Mouse (Mus musculus): ENCODE results near the gene Tmx2.

The Tmx2 gene

DNA sequence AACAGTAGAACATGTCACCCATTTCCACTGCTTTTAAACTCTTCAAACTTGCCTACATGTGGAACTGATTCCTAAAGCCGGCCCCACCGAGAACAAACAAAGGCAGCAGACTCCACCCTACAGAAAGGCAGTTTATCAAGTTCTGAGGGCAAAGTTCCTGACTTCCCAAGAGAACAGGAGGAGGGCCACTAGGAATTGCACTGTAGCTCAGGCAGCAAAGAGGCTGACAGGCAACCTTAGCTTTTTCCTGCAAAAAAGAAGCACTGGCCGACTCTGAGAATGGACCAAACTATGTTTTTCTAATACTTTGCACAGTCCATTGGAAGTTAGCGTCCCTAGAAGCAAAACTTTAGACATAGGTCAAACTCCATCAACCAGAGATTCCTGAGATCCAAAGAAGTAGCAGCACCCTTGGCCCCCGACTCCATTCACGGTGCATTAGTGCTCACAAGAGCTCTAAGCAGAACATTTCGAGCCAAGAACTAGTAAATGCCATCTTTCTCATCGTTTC lies 42.7 kb downstream of the Tmx2 start:
- Histone ChIP-seq H3K36me3 (ENCODE audit: control insufficient read depth, insufficient read depth, low read length, poor library complexity, severe bottlenecking) (no peaks in the 10 kb centered on the region), H3K27me3 (ENCODE audit: control insufficient read depth, insufficient read depth, low read length, poor library complexity, severe bottlenecking) (no peaks in the 10 kb centered on the region)
- DNase-seq (ENCODE audit: low read depth, low spot score) = no peak

DNA sequence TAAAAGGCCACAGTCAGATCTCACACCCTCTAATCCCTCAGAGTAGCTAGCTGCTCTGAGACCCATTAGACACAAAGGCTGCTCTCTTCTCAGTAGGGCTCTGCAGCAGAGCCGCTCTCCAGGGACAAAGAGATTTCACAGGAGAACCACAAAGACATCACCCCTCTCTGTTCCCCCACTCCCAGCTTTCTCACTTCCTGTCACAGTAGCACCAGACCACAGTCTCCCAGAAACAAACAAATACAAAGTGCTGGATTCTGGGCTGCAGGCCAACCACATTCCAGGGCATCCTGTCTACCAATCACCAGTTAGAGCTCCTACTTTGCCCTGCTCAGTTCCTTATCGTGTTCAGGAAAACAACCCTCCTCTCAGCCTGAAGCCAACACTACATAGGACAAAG lies 43.3 kb downstream of the Tmx2 start:
- no peak for DNase-seq (ENCODE audit: low read depth, low spot score)
- Histone ChIP-seq H3K36me3 (ENCODE audit: control insufficient read depth, insufficient read depth, low read length, poor library complexity, severe bottlenecking) (no peaks in the 10 kb centered on the region), H3K27me3 (ENCODE audit: control insufficient read depth, insufficient read depth, low read length, poor library complexity, severe bottlenecking) (no peaks in the 10 kb centered on the region)

- H3K27me3 ChIP-seq (ENCODE audit: control insufficient read depth, insufficient read depth, low read length, poor library complexity, severe bottlenecking) = no peaks in the 10 kb centered on the region
- DNase-seq (ENCODE audit: low read depth, low spot score) = no peak
Observed at GRCm38 (mm10) chr2:84634934-84635482, 43.9 kb downstream of the Tmx2 start.

DNA sequence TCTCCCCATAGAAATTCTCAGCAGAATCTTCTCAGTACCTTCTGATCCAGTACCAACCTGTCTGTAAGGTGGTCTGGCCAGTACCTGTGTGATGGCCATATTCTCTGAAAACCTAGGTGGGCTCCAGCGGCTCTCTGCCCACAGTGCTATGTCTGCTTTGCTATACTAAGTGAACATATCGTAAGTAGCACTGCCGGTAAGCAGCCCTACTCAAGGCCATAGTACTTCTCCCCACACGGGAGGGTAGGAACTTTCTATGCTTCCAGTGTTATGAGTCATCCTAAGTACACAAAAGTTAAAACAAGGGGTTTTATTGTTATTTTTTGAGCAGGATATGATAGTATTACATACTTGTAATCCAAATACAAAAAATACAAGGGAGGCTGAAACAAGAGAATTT lies 44.9 kb downstream of the Tmx2 start:
- Histone ChIP-seq H3K36me3 (ENCODE audit: control insufficient read depth, insufficient read depth, low read length, poor library complexity, severe bottlenecking) (no peaks in the 10 kb centered on the region), H3K27me3 (ENCODE audit: control insufficient read depth, insufficient read depth, low read length, poor library complexity, severe bottlenecking) (no peaks in the 10 kb centered on the region)
- no peak for DNase-seq (ENCODE audit: low read depth, low spot score)

More at GRCm38 (mm10) chr2:84634934-84635482, 43.9 kb downstream of the Tmx2 start:
- H3K36me3 ChIP-seq (ENCODE audit: control insufficient read depth, insufficient read depth, low read length, poor library complexity, severe bottlenecking) = no peaks in the 10 kb centered on the region

GRCm38 (mm10) chr2:84632999-84633398 lies 45.9 kb downstream of the Tmx2 start:
- H3K27me3 ChIP-seq (ENCODE audit: control insufficient read depth, insufficient read depth, low read length, poor library complexity, severe bottlenecking) = no peaks in the 10 kb centered on the region
- H3K36me3 ChIP-seq (ENCODE audit: control insufficient read depth, insufficient read depth, low read length, poor library complexity, severe bottlenecking) = no peaks in the 10 kb centered on the region
- DNase-seq (ENCODE audit: low read depth, low spot score) = no peak

- no peak for DNase-seq (ENCODE audit: low read depth, low spot score)
- no peaks in the 10 kb centered on the region for H3K36me3 ChIP-seq (ENCODE audit: control insufficient read depth, insufficient read depth, low read length, poor library complexity, severe bottlenecking)
Observed at GRCm38 (mm10) chr2:84632001-84632400, 46.9 kb downstream of the Tmx2 start.

DNA sequence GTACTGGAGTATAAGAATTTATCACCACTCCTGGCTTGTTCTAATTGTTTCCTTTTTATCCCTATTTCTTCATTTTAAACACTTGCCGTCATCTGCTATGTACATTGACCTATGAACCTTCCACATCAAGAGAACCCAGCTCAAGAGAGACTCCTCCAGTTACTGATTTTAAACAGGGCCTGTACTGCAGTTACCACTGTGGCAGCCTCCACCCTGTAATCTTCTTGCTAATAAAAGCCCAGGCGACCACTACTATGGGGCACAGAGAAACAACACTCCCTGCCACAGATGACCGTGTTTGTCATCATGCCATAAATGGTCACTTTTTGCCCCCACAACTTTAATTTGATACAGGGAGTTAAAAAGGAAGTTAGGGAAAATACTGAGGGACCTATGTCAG lies 51.9 kb downstream of the Tmx2 start:
- no peak for DNase-seq (ENCODE audit: low read depth, low spot score)
- Histone ChIP-seq H3K36me3 (ENCODE audit: control insufficient read depth, insufficient read depth, low read length, poor library complexity, severe bottlenecking) (no peaks in the 10 kb centered on the region), H3K27me3 (ENCODE audit: control insufficient read depth, insufficient read depth, low read length, poor library complexity, severe bottlenecking) (no peaks in the 10 kb centered on the region)

More at GRCm38 (mm10) chr2:84632001-84632400, 46.9 kb downstream of the Tmx2 start:
- no peaks in the 10 kb centered on the region for H3K27me3 ChIP-seq (ENCODE audit: control insufficient read depth, insufficient read depth, low read length, poor library complexity, severe bottlenecking)

DNA sequence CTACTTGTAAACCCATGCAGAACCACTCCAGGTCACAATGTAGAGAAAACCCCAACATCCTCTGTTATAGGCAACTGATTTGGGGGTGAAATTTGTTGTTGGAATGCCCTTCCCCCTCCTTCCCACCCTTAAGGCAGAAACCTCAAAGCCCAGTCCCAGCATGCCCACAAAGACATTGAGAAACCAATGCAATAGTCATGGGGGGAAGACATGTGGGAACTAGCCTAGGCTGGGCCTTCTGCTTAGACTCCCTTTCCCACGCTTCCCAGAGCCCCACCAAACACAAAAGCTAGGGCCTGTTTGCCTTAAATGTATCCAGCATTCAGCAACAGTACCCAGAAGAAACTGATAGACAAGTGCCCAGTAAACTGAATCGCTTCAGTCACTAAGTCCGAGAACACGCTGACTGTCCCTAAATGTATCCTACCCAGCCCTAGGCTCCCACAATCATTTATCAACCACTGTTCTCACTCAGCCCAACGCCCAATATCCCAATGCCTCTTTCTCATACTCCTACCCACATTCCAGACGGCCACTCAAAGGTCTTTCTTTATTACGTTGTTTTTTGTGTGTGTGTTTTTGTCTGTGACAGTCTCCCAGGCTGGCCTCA lies 52.5 kb downstream of the Tmx2 start:
- DNase-seq (ENCODE audit: low read depth, low spot score) = no peak
- H3K36me3 ChIP-seq (ENCODE audit: control insufficient read depth, insufficient read depth, low read length, poor library complexity, severe bottlenecking) = no peaks in the 10 kb centered on the region
- H3K27me3 ChIP-seq (ENCODE audit: control insufficient read depth, insufficient read depth, low read length, poor library complexity, severe bottlenecking) = no peaks in the 10 kb centered on the region

DNA sequence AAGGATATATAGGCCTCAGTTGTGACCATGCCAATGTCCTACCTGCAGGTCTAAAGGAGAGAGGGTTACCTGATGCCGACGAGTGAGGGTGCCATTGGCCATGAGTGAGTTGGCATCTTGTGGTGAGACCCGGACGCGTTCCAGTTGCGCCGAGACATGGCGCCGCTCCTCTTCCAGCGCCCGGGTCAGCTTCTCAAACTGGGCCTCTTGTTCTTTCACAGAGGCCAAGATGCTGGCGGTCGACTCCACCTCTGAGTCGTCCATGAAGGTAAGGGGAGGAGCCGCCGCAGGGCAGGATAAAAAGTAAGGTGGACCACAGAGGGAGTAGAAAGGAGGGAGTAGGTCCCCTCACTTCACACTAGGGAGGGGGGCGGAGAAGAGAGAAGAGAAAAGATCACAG lies 54.7 kb downstream of the Tmx2 start:
- Histone ChIP-seq H3K27me3 (ENCODE audit: control insufficient read depth, insufficient read depth, low read length, poor library complexity, severe bottlenecking) (no peaks in the 10 kb centered on the region), H3K36me3 (ENCODE audit: control insufficient read depth, insufficient read depth, low read length, poor library complexity, severe bottlenecking) (no peaks in the 10 kb centered on the region)
- DNase-seq (ENCODE audit: low read depth, low spot score) = no peak

- DNase-seq (ENCODE audit: low read depth, low spot score) = no peak
- Histone ChIP-seq H3K36me3 (ENCODE audit: control insufficient read depth, insufficient read depth, low read length, poor library complexity, severe bottlenecking) (no peaks in the 10 kb centered on the region), H3K27me3 (ENCODE audit: control insufficient read depth, insufficient read depth, low read length, poor library complexity, severe bottlenecking) (no peaks in the 10 kb centered on the region)
Observed at GRCm38 (mm10) chr2:84623428-84624119, 55.4 kb downstream of the Tmx2 start.

DNA sequence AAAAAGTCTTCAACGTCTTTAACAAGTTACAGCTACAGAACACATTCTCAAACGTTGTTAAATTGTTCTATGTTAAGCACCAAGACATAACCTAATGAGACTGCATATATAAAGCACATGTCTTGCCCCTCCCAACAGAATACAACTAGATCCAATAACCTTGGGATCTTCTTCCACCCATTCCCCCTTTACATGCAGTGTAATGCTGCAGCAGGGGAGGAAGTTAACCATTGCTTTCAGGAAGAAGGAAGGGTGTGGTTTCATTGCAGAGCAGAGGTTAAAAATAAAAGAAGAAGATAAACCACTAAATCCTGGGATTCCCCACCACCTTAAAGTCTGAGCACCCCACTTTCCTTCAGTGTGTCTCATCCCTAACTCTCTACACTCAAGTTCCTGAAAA lies 56.3 kb downstream of the Tmx2 start:
- Histone ChIP-seq H3K36me3 (ENCODE audit: control insufficient read depth, insufficient read depth, low read length, poor library complexity, severe bottlenecking) (no peaks in the 10 kb centered on the region), H3K27me3 (ENCODE audit: control insufficient read depth, insufficient read depth, low read length, poor library complexity, severe bottlenecking) (no peaks in the 10 kb centered on the region)
- no peak for DNase-seq (ENCODE audit: low read depth, low spot score)
